Mouse (Mus musculus) neural tube, embryonic 14.5 days (tissue): ENCODE measurements at regions not wholly inside any gene's neighbourhood (a gene's known extent, or its start where the extent isn't known, plus 50 kb on each side); places are given as distances from the start of the nearest gene placed in this dataset.
"Not testable (repeated sequence)": the region's sequence is repeated elsewhere in the genome, so short reads cannot be mapped to it uniquely, and the experiment has no call there.

Source experiments
- ATAC-seq: fragments of 200-750 bp; cut with Nextera tagmentation; 2 replicates; pipeline ENCODE4 v1.8.0; 2017; ENCODE audit warnings: low read depth, mild to moderate bottlenecking, moderate TSS enrichment, moderate library complexity
- H3K27ac ChIP-seq: fragments of 300-500 bp; sonication (generic); 2 replicates; pipeline ENCODE4 v1.5.1; 2014; ENCODE audit warnings: low read depth, mild to moderate bottlenecking, control low read depth, low read length, moderate library complexity, mixed read lengths
- H3K27me3 ChIP-seq: fragments of 300-500 bp; sonication (generic); 2 replicates; pipeline ENCODE4 v1.6.1; 2014; ENCODE audit warnings: low read length; ENCODE audit not compliant: control insufficient read depth, insufficient read depth
- H3K36me3 ChIP-seq: fragments of 300-500 bp; sonication (generic); 2 replicates; pipeline ENCODE4 v1.6.1; 2014; ENCODE audit warnings: low read length, mixed read lengths; ENCODE audit not compliant: control insufficient read depth, insufficient read depth
- H3K4me1 ChIP-seq: fragments of 300-500 bp; sonication (generic); 2 replicates; pipeline ENCODE4 v1.6.1; 2014; ENCODE audit warnings: low read length; ENCODE audit not compliant: control insufficient read depth, insufficient read depth
- H3K4me2 ChIP-seq: fragments of 300-500 bp; sonication (generic); 2 replicates; pipeline ENCODE4 v1.6.1; 2014; ENCODE audit warnings: mild to moderate bottlenecking, low read depth, low read length, control low read depth
- H3K4me3 ChIP-seq: fragments of 300-500 bp; sonication (generic); 2 replicates; pipeline ENCODE4 v1.5.1; 2014; ENCODE audit warnings: low read depth, low read length, control low read depth, mixed read lengths
- H3K9ac ChIP-seq: fragments of 300-500 bp; sonication (generic); replicated peaks from 2 replicates; pipeline ENCODE4 v1.6.1; 2014; ENCODE audit warnings: low read depth, mild to moderate bottlenecking, control low read depth, low read length, mixed read lengths
- H3K9me3 ChIP-seq: fragments of 300-500 bp; sonication (generic); 2 replicates; pipeline ENCODE4 v1.6.1; 2016; ENCODE audit warnings: low read length; ENCODE audit not compliant: control insufficient read depth
- WGBS: fragments of 180-500 bp; shearing (Covaris S2); extraction: QIAGEN DNeasy Blood & Tissue Kit; methylation state at CpG from one replicate; pipeline ENCODE4 v1.1.7; 2014; 5-methylcytosine and 5-hydroxymethylcytosine counted together

DNA sequence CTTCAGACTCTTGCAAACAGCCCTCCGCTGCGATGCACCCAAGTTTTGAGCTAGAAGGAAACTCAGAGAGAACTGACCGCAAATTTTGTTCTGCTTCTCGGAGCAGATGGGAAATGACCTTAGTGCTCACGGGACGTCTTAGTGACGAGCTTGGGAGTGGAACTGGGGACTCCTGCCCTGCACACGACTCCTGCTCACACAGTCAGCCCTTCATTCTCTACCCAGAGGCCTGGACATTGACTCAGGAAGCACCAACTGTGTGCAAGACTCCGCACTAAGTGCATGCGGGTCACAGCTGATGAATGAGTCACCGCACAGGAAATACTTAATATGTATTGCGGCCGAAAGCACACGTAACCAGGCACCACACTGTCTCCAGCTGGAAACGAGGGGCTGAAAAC, 177.7 kb upstream of the Hs6st1 start:
- no peaks in the 10 kb centered on the region for H3K4me1 ChIP-seq
- no peak overlapping the region for H3K27ac ChIP-seq
- no peaks in the 10 kb centered on the region for H3K9me3 ChIP-seq
- no peaks in the 10 kb centered on the region for H3K36me3 ChIP-seq
- H3K4me2 ChIP-seq: no peak overlapping the region
- H3K9ac ChIP-seq: no peak overlapping the region
- H3K27me3 ChIP-seq: no peaks in the 10 kb centered on the region
- H3K4me3 ChIP-seq: no peak overlapping the region
- no peak for ATAC-seq
- WGBS: 89% methylated on average over 15 of the region's 15 CpGs

DNA sequence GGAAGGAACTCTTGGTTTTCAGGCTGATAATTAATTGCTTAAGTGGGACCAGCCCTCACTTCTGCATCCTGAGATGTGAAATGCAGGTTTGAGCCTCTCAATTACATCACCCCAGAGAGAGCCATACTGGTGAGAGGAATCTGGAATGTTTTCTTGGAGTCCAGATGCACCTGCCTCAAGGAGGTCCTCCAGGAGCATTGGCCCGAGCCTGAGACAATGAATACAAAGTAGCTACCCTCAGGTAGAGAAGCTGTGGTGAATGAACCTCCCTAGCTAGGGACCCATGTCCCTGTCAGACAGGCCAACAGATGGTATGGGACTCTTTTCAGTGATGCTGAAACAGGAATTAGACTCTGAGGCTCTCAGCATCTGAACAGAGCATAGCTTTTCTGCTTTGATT, 168.7 kb upstream of the Hs6st1 start:
- ATAC-seq: no peak
- H3K9ac ChIP-seq: no peak overlapping the region
- no peak overlapping the region for H3K4me3 ChIP-seq
- 83% methylated on average over 1 of the region's 1 CpGs for WGBS
- H3K36me3 ChIP-seq: no peaks in the 10 kb centered on the region
- no peaks in the 10 kb centered on the region for H3K9me3 ChIP-seq
- H3K4me1 ChIP-seq: no peaks in the 10 kb centered on the region
- no peaks in the 10 kb centered on the region for H3K27me3 ChIP-seq
- H3K4me2 ChIP-seq: no peak overlapping the region
- no peak overlapping the region for H3K27ac ChIP-seq

DNA sequence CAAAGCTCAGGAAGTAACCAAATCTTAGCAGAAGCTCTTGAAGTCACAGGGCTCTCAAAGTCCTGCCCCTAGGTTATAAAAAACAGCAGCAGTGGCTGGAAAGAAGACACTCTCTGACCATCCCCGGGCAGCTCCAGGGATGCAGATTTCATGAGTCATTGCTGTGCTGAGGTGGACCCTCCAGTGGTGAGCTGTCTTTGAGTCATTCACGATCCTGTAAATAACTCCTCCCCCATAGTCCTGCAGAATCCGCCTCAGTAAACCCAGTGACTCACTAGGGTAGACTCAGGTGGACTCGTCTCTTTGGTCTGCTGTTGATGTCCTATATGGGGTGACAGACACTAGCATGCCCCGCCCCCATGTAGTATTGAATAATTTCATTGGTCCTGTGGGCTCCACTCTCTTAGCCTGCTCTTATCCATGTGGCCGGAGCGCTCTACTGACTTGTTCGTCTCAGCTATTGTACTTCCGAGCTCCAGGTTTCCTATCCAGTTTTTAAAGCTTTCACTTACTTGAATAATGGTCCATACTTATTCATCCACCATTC, 164.1 kb upstream of the Hs6st1 start:
- WGBS: 91% methylated on average over 9 of the region's 9 CpGs
- no peak overlapping the region for H3K4me2 ChIP-seq

DNA sequence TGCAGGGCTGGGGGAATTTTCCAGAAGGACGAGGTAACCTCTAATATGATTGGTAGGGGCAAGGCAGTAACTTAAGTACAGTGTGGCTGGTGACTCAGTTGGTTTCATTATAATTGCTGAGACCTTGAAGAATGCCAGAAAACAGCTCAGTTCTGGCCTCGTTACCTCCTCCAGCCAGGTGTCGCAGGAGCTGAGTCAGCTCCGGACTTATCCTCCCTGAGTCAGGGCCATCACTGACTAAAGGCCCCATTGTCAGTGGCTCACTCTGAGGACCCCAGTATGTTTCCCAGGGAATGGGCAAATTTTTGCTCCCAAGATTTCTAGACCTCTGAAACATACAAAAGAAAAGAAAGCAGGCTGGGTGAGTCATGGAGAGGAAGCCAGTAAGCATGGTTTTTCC, 154.6 kb upstream of the Hs6st1 start:
- WGBS: 93% methylated on average over 4 of the region's 4 CpGs
- no peaks in the 10 kb centered on the region for H3K9me3 ChIP-seq
- no peak overlapping the region for H3K4me3 ChIP-seq
- no peaks in the 10 kb centered on the region for H3K27me3 ChIP-seq
- H3K27ac ChIP-seq: no peak overlapping the region
- no peak for ATAC-seq
- no peak overlapping the region for H3K9ac ChIP-seq
- no peak overlapping the region for H3K4me2 ChIP-seq
- H3K36me3 ChIP-seq: no peaks in the 10 kb centered on the region
- H3K4me1 ChIP-seq: no peaks in the 10 kb centered on the region

More for the DNA sequence above, 164.1 kb upstream of the Hs6st1 start:
- Histone ChIP-seq H3K9ac (no peak overlapping the region), H3K36me3 (no peaks in the 10 kb centered on the region), H3K27ac (no peak overlapping the region), H3K9me3 (no peaks in the 10 kb centered on the region), H3K27me3 (no peaks in the 10 kb centered on the region), H3K4me3 (no peak overlapping the region), H3K4me1 (no peaks in the 10 kb centered on the region)
- no peak for ATAC-seq

DNA sequence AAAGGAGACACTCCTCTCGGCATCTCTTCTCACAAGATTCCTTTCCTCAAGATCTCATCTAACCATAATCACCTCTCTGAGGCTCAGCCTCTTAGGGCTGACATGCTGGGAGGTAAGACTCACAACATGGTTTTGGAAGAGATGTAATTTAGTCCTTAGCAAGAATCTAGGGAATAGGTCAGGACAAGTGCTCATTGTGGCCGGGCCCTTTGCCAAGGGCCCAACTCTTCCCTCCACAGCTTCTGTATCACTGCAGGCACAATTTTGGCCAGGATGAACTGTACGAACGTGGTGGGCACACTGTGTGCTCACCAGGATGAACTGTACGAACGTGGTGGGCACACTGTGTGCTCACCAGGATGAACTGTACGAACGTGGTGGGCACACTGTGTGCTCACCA, 154.0 kb upstream of the Hs6st1 start:
- not testable (repeated sequence) for H3K4me3 ChIP-seq, H3K4me2 ChIP-seq, H3K9ac ChIP-seq, H3K27me3 ChIP-seq, H3K36me3 ChIP-seq, ATAC-seq, H3K27ac ChIP-seq, H3K9me3 ChIP-seq, H3K4me1 ChIP-seq
- 95% methylated on average over 8 of the region's 8 CpGs for WGBS

DNA sequence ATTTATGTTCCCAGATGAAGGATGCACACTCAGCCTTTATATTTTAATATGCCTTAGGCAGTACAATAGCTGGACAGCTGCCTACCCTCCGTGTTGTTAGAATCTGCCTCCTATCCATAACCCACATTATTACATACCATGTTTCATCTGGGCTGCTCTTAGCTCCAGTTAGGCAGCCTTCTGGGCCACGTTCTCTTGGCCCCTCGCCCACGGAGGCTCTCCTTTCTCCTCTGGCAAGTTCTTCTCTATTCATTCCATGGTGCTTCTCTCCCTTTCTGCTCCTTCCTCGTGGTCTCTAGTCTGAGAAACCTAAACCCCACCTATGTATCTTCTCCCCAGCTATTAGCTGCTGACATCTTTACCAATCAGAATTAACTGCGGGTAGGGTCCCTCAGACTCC, 152.7 kb upstream of the Hs6st1 start:
- Histone ChIP-seq H3K9ac (no peak overlapping the region), H3K27me3 (no peaks in the 10 kb centered on the region), H3K4me2 (no peak overlapping the region), H3K27ac (no peak overlapping the region), H3K36me3 (no peaks in the 10 kb centered on the region), H3K4me3 (no peak overlapping the region), H3K9me3 (no peaks in the 10 kb centered on the region), H3K4me1 (0 out of 2 replicates have a peak, but pooled peaks cover 2% of the 10 kb centered on the region)
- 87% methylated on average over 6 of the region's 6 CpGs for WGBS
- no peak for ATAC-seq

DNA sequence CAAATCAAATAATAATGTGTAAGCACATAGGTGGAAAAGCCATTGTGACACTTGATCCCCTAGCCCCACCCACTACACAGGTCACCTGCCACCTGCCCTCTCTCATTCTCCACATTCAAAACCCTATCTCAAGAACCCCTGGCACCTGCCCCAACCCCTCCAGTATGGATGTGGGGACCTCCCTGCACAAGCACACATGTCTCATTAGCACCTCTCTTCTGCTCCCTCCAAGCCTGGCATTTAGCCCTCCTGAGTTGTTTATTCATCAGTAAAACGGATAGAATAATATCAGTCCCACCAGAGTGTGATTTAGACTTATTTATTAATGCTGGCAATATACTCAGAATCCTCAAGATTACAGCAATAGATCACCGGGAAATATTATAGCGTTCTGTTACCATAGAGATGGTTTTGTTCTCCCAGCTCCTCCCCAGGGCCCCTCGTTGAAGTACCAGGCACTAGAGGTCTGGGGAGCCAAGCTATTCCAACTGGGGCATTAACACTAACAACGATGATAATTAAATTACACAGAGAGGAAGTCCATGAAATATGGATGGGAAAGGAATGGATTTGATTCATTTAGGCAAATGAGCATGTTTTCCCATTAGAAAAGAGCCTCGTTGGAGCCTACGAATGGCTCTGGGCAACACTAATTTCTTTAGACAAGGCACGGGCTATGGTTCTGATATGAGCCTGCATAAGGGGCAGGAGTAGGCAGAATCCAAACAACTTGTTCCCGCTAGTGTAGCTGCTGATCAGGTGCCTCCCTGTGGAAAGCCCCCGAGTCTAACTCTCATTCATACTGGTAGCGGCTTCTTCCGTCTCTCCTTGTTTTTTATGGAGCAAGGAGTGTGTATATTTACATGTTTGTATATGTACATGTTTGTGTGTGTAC, 148.1 kb upstream of the Hs6st1 start:
- Histone ChIP-seq H3K36me3 (no peaks in the 10 kb centered on the region), H3K4me3 (no peak overlapping the region), H3K27ac (peak overlapping the region; percentile 39), H3K4me1 (0 out of 2 replicates have a peak, but pooled peaks cover 2% of the 10 kb centered on the region), H3K9ac (no peak overlapping the region), H3K4me2 (no peak overlapping the region), H3K9me3 (no peaks in the 10 kb centered on the region), H3K27me3 (no peaks in the 10 kb centered on the region)
- ATAC-seq: peak; percentile 89
- 35% methylated on average over 12 of the region's 12 CpGs for WGBS

DNA sequence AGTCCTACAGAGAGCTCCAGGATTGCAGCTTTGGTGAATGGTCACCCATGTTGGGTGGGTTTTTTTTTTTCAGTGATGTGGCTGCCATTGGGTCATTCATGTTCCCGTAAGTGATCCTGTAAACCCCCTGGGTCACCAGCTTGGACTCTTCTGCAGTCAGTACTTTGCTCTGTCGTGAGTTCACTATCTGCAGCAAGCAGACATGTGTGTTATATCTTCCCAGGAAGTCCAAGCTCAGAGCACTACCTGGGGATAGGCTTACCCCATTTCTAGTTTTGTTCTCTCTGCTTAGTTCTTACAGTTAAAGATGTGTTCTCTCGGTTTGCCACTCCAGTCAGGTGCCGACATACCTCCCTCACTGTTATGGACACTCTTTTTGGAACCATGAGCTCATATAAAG, 143.4 kb upstream of the Hs6st1 start:
- Histone ChIP-seq H3K36me3 (no peaks in the 10 kb centered on the region), H3K9me3 (no peaks in the 10 kb centered on the region), H3K27ac (no peak overlapping the region), H3K4me2 (no peak overlapping the region), H3K4me3 (no peak overlapping the region), H3K4me1 (no peaks in the 10 kb centered on the region), H3K27me3 (no peaks in the 10 kb centered on the region), H3K9ac (no peak overlapping the region)
- no peak for ATAC-seq
- 93% methylated on average over 4 of the region's 4 CpGs for WGBS

DNA sequence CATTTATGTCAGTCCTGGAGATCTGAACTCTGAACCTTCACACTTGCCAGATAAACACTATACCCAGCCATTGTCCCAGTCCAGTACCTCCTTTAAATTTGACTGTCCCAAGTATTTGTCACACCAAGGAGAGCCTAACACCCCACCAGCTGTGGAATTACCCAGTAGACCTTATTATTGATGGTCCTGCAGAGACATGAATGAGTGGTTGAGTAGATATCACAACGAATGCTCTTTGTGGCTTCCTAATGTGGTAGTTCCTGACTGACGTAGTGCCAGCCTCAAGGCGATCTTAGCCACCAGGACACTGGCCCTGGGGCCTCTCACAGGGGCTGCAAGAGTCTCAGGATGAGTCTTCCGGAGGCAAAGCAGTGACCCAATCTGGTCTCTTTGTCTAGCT, 142.9 kb upstream of the Hs6st1 start:
- H3K9me3 ChIP-seq: no peaks in the 10 kb centered on the region
- H3K9ac ChIP-seq: no peak overlapping the region
- WGBS: 85% methylated on average over 4 of the region's 4 CpGs

More for the DNA sequence above, 142.9 kb upstream of the Hs6st1 start:
- Histone ChIP-seq H3K4me3 (no peak overlapping the region), H3K36me3 (no peaks in the 10 kb centered on the region), H3K4me1 (no peaks in the 10 kb centered on the region), H3K27me3 (no peaks in the 10 kb centered on the region), H3K4me2 (no peak overlapping the region), H3K27ac (no peak overlapping the region)
- ATAC-seq: no peak
